Mouse (Mus musculus) kidney, adult 11 months (tissue): ENCODE data around the gene Tmem132d.
"Not testable (repeated sequence)": the region's sequence is repeated elsewhere in the genome, so short reads cannot be mapped to it uniquely, and the experiment has no call there.

ENCODE experiments used
- DNase-seq: peaks from one replicate; pipeline ENCODE4 v3.0.0; 2022

Gene Tmem132d

DNA sequence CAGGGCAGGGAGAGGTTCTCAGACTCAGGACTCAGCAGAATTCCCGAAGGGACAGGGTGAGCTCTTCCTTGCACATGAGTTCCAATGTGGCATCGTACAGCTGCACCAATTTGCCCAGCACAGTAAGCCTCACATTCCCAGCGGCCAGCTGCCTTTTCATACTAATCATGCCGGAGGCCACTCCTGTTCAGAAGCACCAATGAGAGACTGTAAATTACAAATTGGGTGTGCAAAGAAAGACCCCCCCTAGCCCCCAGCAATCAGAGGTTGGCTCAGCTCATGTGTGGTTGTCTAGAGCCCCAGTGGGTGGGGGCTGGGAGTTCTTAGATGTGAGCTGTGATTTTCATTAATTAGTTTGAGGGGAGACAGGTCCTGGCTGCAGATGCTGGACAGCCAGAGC, 677.3 kb downstream of the Tmem132d start:
- no peak for DNase-seq

DNA sequence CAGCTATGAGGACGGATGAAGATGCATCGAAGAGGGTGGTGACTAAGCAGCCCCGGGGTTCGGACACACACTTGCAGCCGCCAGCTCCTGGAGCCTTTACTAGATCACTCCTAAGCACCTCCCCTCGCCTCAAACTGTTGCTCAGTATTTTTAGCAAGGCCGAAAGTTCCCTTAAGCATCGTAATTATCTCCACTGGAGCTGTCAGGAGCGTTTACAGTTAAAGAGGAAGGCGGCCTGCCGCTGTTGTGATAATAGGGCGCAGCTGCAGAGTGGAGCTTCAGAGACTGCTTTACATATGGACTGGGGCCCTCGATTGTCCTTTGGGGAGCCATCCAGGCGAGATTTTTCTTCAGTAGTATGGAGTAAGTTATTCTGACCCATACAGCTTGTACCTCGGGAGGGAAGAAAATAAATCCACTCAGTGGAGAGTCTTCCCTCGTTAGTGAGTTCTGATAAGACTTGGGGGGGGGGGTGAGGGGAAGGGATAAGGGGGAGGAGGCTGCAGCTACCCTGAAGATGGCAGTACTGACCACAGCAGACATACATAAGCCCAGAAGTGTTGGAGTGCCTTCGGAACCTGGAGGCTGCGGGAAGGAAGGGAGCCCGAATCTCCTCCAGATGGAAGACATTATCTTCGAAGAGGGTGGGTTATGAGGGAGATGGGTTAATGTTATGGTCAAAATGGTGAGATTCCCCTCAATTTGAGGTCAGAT, 681.5 kb downstream of the Tmem132d start:
- no peak for DNase-seq

DNA sequence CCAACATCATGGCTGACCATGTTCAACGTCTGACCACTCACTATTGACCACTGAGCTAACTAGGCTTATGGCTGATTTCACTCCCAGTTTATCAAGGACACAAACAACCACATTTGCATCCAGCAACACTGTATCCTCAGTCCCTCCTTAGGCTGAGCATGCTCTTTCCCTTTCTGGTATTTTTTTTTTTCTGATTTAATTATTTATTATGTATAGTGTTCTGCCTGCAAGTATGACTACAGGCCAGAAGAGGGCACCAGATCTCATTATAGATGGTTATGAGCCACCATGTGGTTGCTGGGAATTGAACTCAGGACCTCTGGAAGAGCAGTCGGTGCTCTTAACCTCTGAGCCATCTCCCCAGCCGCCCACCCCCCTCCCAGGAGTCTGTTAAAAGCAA, 683.3 kb downstream of the Tmem132d start:
- DNase-seq, result not testable (repeated sequence)

DNA sequence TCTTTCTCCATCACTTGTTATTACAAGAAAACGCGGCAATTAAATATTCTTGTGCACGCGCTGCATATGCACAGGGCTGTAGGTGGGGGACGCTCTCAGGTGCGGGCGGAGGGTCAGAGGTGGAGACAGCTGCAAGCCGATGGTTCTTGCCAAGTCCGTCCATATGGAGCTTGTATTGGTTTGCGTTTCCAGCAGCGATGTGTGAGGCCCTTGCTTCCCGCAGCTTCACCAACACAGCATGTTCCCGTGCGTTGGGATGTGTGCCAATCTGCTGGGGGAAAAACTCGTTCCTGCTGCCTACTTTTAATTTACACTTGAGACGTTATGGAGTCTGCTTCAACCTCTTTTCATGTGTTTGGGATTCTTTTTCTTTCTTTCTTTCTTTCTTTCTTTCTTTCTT, 691.5 kb downstream of the Tmem132d start:
- no peak for DNase-seq
